Mouse (Mus musculus) erythroblast, embryonic 14.5 days (primary cell): ENCODE measurements around the gene Sgms2.

Experiments used
- GATA1 ChIP-seq: IDR thresholded peaks from 2 replicates; pipeline ENCODE4 v1.6.1; 2012; ENCODE audit warnings: low read length, inconsistent platforms, mixed read lengths
- TAL1 ChIP-seq: IDR thresholded peaks from 3 replicates; pipeline ENCODE4 v1.6.1; 2012; ENCODE audit warnings: low read length, inconsistent platforms, mixed read lengths

GRCm38 (mm10) chr3:131294503-131294902, 196.7 kb downstream of the Sgms2 start:
- no peak for TF ChIP-seq TAL1
- TF ChIP-seq GATA1, result no peak
